Mouse (Mus musculus) MEL (cell line): ENCODE data around the gene Grpel1. TPM values are rescaled to one million over a fixed set of nuclear protein-coding genes. Genes with fewer than 3 reads are reported as not detected.

ENCODE experiments used
- DNase-seq: peaks from one replicate; pipeline ENCODE4 v3.0.0; 2011; ENCODE audit warnings: low read depth, low spot score
- H3K27ac ChIP-seq: 2 replicates; pipeline ENCODE4 v1.5.1; 2012; ENCODE audit warnings: low read depth, mild to moderate bottlenecking, control low read depth, low read length, moderate library complexity; ENCODE audit not compliant: control insufficient read depth
- H3K27me3 ChIP-seq, 2 experiments: fragments of 150-350 bp in 1 of 2; sonication (generic) in 1 of 2; 2 replicates each; pipeline ENCODE4 v1.6.1; 2012; ENCODE audit warnings: low read length in 2 of 2, mild to moderate bottlenecking in 2 of 2, improper control_type of control experiment in 1 of 2, moderate library complexity in 1 of 2; ENCODE audit not compliant: insufficient read depth in 2 of 2, control insufficient read depth in 1 of 2
- H3K36me3 ChIP-seq, 2 experiments: 2 replicates each; pipeline ENCODE4 v1.6.1; 2012 to 2014; ENCODE audit warnings: low read length in 2 of 2, improper control_type of control experiment in 1 of 2, inconsistent platforms in 1 of 2, mild to moderate bottlenecking in 1 of 2; ENCODE audit not compliant: insufficient read depth in 2 of 2, control insufficient read depth in 1 of 2
- H3K4me1 ChIP-seq, 2 experiments: fragments of 150-350 bp in 1 of 2; sonication (generic) in 1 of 2; 2 replicates each; pipeline ENCODE4 v1.6.1; 2012; ENCODE audit warnings: low read length in 2 of 2, improper control_type of control experiment in 1 of 2, mild to moderate bottlenecking in 1 of 2; ENCODE audit not compliant: insufficient read depth in 2 of 2, control insufficient read depth in 1 of 2
- H3K4me3 ChIP-seq, 2 experiments: fragments of 150-350 bp in 1 of 2; sonication (generic) in 1 of 2; 2 replicates each; pipeline ENCODE4 v1.5.1; 2012; ENCODE audit warnings: low read depth in 2 of 2, low read length in 2 of 2, mild to moderate bottlenecking in 2 of 2, moderate library complexity in 2 of 2, control low read depth in 1 of 2, improper control_type of control experiment in 1 of 2; ENCODE audit not compliant: control insufficient read depth in 1 of 2, insufficient read depth in 1 of 2
- H3K79me2 ChIP-seq: 2 replicates; pipeline ENCODE4 v1.6.1; 2012; ENCODE audit warnings: mild to moderate bottlenecking, low read length, moderate library complexity; ENCODE audit not compliant: control insufficient read depth, poor library complexity, insufficient read depth
- H3K9ac ChIP-seq: 2 replicates; pipeline ENCODE4 v1.6.1; 2012; ENCODE audit warnings: low read depth, mild to moderate bottlenecking, control low read depth, low read length, moderate library complexity; ENCODE audit not compliant: control insufficient read depth, poor library complexity, severe bottlenecking
- H3K9me3 ChIP-seq: fragments of 150-350 bp; sonication (generic); replicated peaks from 2 replicates; pipeline ENCODE4 v1.6.1; 2012; ENCODE audit warnings: mild to moderate bottlenecking, low read length, improper control_type of control experiment, moderate library complexity; ENCODE audit not compliant: insufficient read depth
- CHD1 ChIP-seq: IDR thresholded peaks from 2 replicates; pipeline ENCODE4 v1.6.1; 2012; ENCODE audit warnings: low read depth, mild to moderate bottlenecking, inconsistent platforms, low read length, improper control_type of control experiment
- CTCF ChIP-seq, 3 experiments: IDR thresholded peaks in 2 of 3; conservative IDR thresholded peaks in 1 of 3; 2 replicates each; pipeline ENCODE4 v1.5.1; 2011 to 2012; ENCODE audit warnings: low read length in 3 of 3, low read depth in 2 of 3, mild to moderate bottlenecking in 2 of 3, improper control_type of control experiment in 1 of 3, inconsistent platforms in 1 of 3, mixed read lengths in 1 of 3, moderate library complexity in 1 of 3; ENCODE audit not compliant: control insufficient read depth in 1 of 3, insufficient read depth in 1 of 3, poor library complexity in 1 of 3, severe bottlenecking in 1 of 3
- E2F4 ChIP-seq: IDR thresholded peaks from 2 replicates; pipeline ENCODE4 v1.6.1; 2011; ENCODE audit warnings: low read depth, low read length, improper control_type of control experiment, borderline replicate concordance
- ETS1 ChIP-seq: IDR thresholded peaks from 2 replicates; pipeline ENCODE4 v1.6.1; 2012; ENCODE audit warnings: low read depth, mild to moderate bottlenecking, inconsistent platforms, low read length, improper control_type of control experiment, moderate library complexity
- MYC ChIP-seq: IDR thresholded peaks from 2 replicates; pipeline ENCODE4 v1.6.1; 2011; ENCODE audit warnings: low read depth, mild to moderate bottlenecking, low read length, improper control_type of control experiment, moderate library complexity
- NELFE ChIP-seq: IDR thresholded peaks from 2 replicates; pipeline ENCODE4 v1.6.1; 2011; ENCODE audit warnings: low read depth, low read length, improper control_type of control experiment
- NRF1 ChIP-seq: IDR thresholded peaks from 2 replicates; pipeline ENCODE4 v1.6.1; 2014; ENCODE audit warnings: low read depth, mild to moderate bottlenecking, inconsistent platforms, low read length, improper control_type of control experiment, moderate library complexity; ENCODE audit not compliant: poor library complexity, insufficient read depth, severe bottlenecking
- RAD21 ChIP-seq: IDR thresholded peaks from 2 replicates; pipeline ENCODE4 v1.6.1; 2011; ENCODE audit warnings: mild to moderate bottlenecking, low read depth, low read length, improper control_type of control experiment
- RCOR1 ChIP-seq: IDR thresholded peaks from 2 replicates; pipeline ENCODE4 v1.6.1; 2012; ENCODE audit warnings: low read depth, mild to moderate bottlenecking, inconsistent platforms, low read length, improper control_type of control experiment
- USF1 ChIP-seq: IDR thresholded peaks from 2 replicates; pipeline ENCODE4 v1.6.1; 2014; ENCODE audit warnings: low read depth, mild to moderate bottlenecking, inconsistent platforms, low read length, improper control_type of control experiment, moderate library complexity
- USF2 ChIP-seq, 2 experiments: IDR thresholded peaks; 2 replicates each; pipeline ENCODE4 v1.6.1; 2011 to 2012; ENCODE audit warnings: improper control_type of control experiment in 2 of 2, low read length in 2 of 2, borderline replicate concordance in 1 of 2, inconsistent platforms in 1 of 2, low read depth in 1 of 2, mild to moderate bottlenecking in 1 of 2; ENCODE audit not compliant: insufficient read depth in 1 of 2
- polyA plus RNA-seq, 2 experiments: library from polyadenylated mRNA; stranded (reverse) in 1 of 2; unstranded in 1 of 2; fragments of >175 nt in 1 of 2; fragments of >200 nt in 1 of 2; gene quantifications; 2 replicates each; pipeline versions ENCODE4 v1.2.1 to v1.2.4; 2012; ENCODE audit warnings: low replicate concordance in 2 of 2, low read depth in 1 of 2; ENCODE audit not compliant: insufficient read length in 2 of 2, insufficient read depth in 1 of 2, missing spikeins in 1 of 2
- total RNA-seq: library from RNA; depleted of rRNA; stranded (reverse); fragments of 300-350 nt; gene quantifications from 2 replicates; pipeline ENCODE4 v1.2.3, GENCODE M21; 2012

Gene Grpel1
- total and polyA plus RNA-seq, 3 experiments: 41.1 to 87.4 (median 75.7) TPM

GRCm38 (mm10) chr5:36426404-36426803, 38.4 kb upstream of the Grpel1 start:
- H3K4me3 ChIP-seq: no peak overlapping the region
- no peaks in the 10 kb centered on the region for H3K9me3 ChIP-seq
- no peak for DNase-seq
- H3K27ac ChIP-seq: no peak overlapping the region
- no peaks in the 10 kb centered on the region for H3K27me3 ChIP-seq
- H3K4me1 ChIP-seq: no peaks in the 10 kb centered on the region
- H3K9ac ChIP-seq: no peak overlapping the region
- H3K36me3 ChIP-seq: no peaks in the 10 kb centered on the region
- TF ChIP-seq MYC: no peak
- TF ChIP-seq NELFE: no peak
- no peak for TF ChIP-seq RCOR1
- no peak for TF ChIP-seq CTCF (IDR thresholded peaks at IDR 0.05 in 2 of 3, conservative IDR thresholded peaks at IDR 0.05 in 1 of 3; ENCODE audit: control insufficient read depth in 1 of 3, insufficient read depth in 1 of 3, low read depth in 2 of 3, low read length in 3 of 3, poor library complexity in 1 of 3, severe bottlenecking in 1 of 3)
- TF ChIP-seq RAD21: no peak
- no peak for TF ChIP-seq USF2 (IDR thresholded peaks at IDR 0.05; ENCODE audit: borderline replicate concordance in 1 of 2, insufficient read depth in 1 of 2, low read depth in 1 of 2, low read length in 2 of 2)
- TF ChIP-seq CHD1: no peak
- TF ChIP-seq ETS1: no peak
- TF ChIP-seq NRF1: no peak
- no peaks in the 10 kb centered on the region for H3K79me2 ChIP-seq

- Histone ChIP-seq H3K79me2 (no peaks in the 10 kb centered on the region), H3K27ac (no peak overlapping the region), H3K4me1 (no peaks in the 10 kb centered on the region), H3K4me3 (no peak overlapping the region), H3K27me3 (no peaks in the 10 kb centered on the region)
- DNase-seq: no peak
- TF ChIP-seq E2F4 (no peak), RAD21 (no peak), NRF1 (no peak)
- TF ChIP-seq, all 39 proteins: peak for 0
- no peaks in the 10 kb centered on the region for H3K9me3 ChIP-seq
- H3K36me3 ChIP-seq: no peaks in the 10 kb centered on the region
- H3K9ac ChIP-seq: no peak overlapping the region
Measured at GRCm38 (mm10) chr5:36427831-36428230, 37.0 kb upstream of the Grpel1 start.

DNA sequence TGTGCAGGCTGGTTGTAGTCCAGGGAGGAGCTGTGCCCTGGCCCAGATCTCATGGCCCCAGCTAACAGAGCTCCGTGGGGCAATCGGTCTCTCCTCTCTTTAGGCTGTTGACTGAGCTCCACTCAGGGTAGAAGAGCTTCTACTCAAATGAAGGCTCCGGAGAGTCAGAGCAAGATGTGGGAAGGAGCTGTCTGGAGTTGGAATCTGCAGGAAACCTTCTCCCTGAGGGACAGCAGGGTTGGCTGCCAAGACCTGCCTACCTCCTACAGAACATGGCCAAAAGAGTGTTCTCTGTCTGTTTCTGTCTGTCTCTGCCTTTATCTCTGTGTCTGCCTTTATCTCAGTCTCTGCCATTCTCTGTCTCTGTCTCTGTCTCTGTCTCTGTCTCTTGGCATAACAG, 35.2 kb upstream of the Grpel1 start:
- Histone ChIP-seq H3K9me3 (no peaks in the 10 kb centered on the region), H3K27ac (no peak overlapping the region), H3K79me2 (no peaks in the 10 kb centered on the region), H3K4me3 (no peak overlapping the region), H3K27me3 (no peaks in the 10 kb centered on the region), H3K36me3 (no peaks in the 10 kb centered on the region), H3K9ac (no peak overlapping the region), H3K4me1 (no peaks in the 10 kb centered on the region)
- DNase-seq: no peak
- TF ChIP-seq USF1: no peak
- no peak for TF ChIP-seq NELFE
